19 mouse cellular contexts compared by ENCODE assay signal in the genomic region with DNA sequence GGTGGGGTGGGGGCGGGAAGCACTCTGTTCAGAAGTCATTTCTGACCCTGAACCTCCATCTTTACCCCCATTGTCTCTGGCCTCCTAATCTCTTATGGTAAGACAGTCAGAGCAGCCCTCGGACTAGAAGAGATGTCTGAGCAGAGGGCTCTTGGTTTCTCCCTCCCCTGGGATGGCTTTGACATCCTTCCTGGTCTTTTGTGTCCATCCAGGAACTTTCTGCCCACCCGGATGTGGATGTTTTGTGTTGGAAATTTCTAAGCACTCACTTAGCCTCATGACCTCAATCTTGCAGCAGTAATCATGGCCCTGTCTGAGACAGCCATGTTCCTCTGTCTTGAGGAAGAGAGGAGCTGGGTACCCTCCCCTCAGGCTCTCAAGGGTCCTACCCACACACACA. TPM values are rescaled to one million over a fixed set of nuclear protein-coding genes. Genes with fewer than 3 reads are reported as not detected.
DNase-seq lines count a peak whose midpoint lies in the region; ATAC-seq and TF ChIP-seq lines count a peak whose summit lies in the region.
"Had no signal": no experiment of that assay in that cellular context is flagged by ENCODE, and none has a peak within 500 bp of the region (broad histone marks: within the 10 kb centered on the region; RNA-seq: fewer than 3 reads in every experiment).

No protein-coding gene starts in this region.

- no peak for ATAC-seq in heart, embryonic 11.5 days (replicated peaks; ENCODE audit: insufficient number of reproducible peaks, low FRiP score, low TSS enrichment)
- ATAC-seq in lung, embryonic 16.5 days (ENCODE audit: low read depth) = peak; percentile 49; the same call in 1 of the 2 replicates
- ATAC-seq in embryonic facial prominence, embryonic 11.5 days (replicated peaks; ENCODE audit: insufficient number of reproducible peaks, low FRiP score, low TSS enrichment, low read depth) = no peak
- no peak for ATAC-seq in limb, embryonic 14.5 days (ENCODE audit: low FRiP score, low read depth)
- ATAC-seq: forebrain, postnatal 0 days had no signal

- no peak overlapping the region for H3K9ac ChIP-seq in heart, embryonic 11.5 days (ENCODE audit: low read depth, low read length)
- no peak overlapping the region for H3K9ac ChIP-seq in lung, embryonic 16.5 days (ENCODE audit: low read length)
- H3K9ac ChIP-seq in embryonic facial prominence, embryonic 11.5 days (replicated peaks; ENCODE audit: low read length) = no peak overlapping the region
- no peak overlapping the region for H3K9ac ChIP-seq in limb, embryonic 14.5 days (ENCODE audit: low read depth, low read length, severe bottlenecking)
- H3K9ac ChIP-seq: forebrain, postnatal 0 days had no signal

- DNase-seq in heart, embryonic 10.5 days (ENCODE audit: low spot score) = no peak
- no peak for DNase-seq in lung, adult 18-20 months
- no peak for DNase-seq in embryonic facial prominence, embryonic 11.5 days (ENCODE audit: low spot score)
- no peak for DNase-seq in limb, embryonic 14.5 days (ENCODE audit: low spot score)
- no peak for DNase-seq in gastrocnemius, adult 18-20 months (ENCODE audit: low spot score)
- DNase-seq in spleen, adult 18-20 months = no peak
- DNase-seq: adrenal gland, adult 8-10 months; cerebellum, postnatal 10 days; forebrain, postnatal 0 days; gastrocnemius, postnatal 14 days; layer of hippocampus, adult 9-11 months; liver; thymus, adult 2 months had no signal

- 0 out of 2 replicates have a peak overlapping the region, but pooled peaks have one; percentile 62 for H3K27ac ChIP-seq in heart, embryonic 10.5 days
- H3K27ac ChIP-seq in heart, embryonic 11.5 days (ENCODE audit: low read depth, low read length) = no peak overlapping the region
- H3K27ac ChIP-seq in lung, embryonic 16.5 days (ENCODE audit: low read length) = peak overlapping the region; percentile 9
- no peak overlapping the region for H3K27ac ChIP-seq in embryonic facial prominence, embryonic 11.5 days (replicated peaks; ENCODE audit: low read depth, low read length)
- H3K27ac ChIP-seq in limb, embryonic 14.5 days (replicated peaks; ENCODE audit: low read depth, low read length) = no peak overlapping the region

- peaks cover 13% of the 10 kb centered on the region for H3K4me1 ChIP-seq in heart, embryonic 10.5 days
- peaks cover 9% of the 10 kb centered on the region for H3K4me1 ChIP-seq in heart, embryonic 11.5 days (ENCODE audit: control insufficient read depth, insufficient read depth, low read length)
- peaks cover 14% of the 10 kb centered on the region for H3K4me1 ChIP-seq in lung, embryonic 16.5 days (replicated peaks; ENCODE audit: control insufficient read depth, insufficient read depth, low read length)
- peaks cover 5% of the 10 kb centered on the region for H3K4me1 ChIP-seq in embryonic facial prominence, embryonic 11.5 days (ENCODE audit: control insufficient read depth, insufficient read depth, low read length)
- peaks cover 12% of the 10 kb centered on the region; the same call in 1 of the 2 replicates for H3K4me1 ChIP-seq in limb, embryonic 14.5 days (ENCODE audit: control insufficient read depth, insufficient read depth, low read length)

- TF ChIP-seq POLR2A in limb, embryonic 14.5 days (IDR thresholded peaks at IDR 0.05; ENCODE audit: borderline replicate concordance, extremely low read depth, insufficient read depth, insufficient read length) = no peak

- H3K9me3 ChIP-seq in heart, embryonic 10.5 days = no peaks in the 10 kb centered on the region
- H3K9me3 ChIP-seq in heart, embryonic 11.5 days (replicated peaks; ENCODE audit: control insufficient read depth, low read length) = no peaks in the 10 kb centered on the region
- no peaks in the 10 kb centered on the region for H3K9me3 ChIP-seq in lung, embryonic 16.5 days (ENCODE audit: control insufficient read depth, low read length)
- H3K9me3 ChIP-seq in embryonic facial prominence, embryonic 11.5 days (replicated peaks; ENCODE audit: control insufficient read depth, low read length) = no peaks in the 10 kb centered on the region
- H3K9me3 ChIP-seq in limb, embryonic 14.5 days (ENCODE audit: control insufficient read depth, low read length) = no peaks in the 10 kb centered on the region

- H3K27me3 ChIP-seq in heart, embryonic 10.5 days (ENCODE audit: insufficient read depth, poor library complexity, severe bottlenecking) = peaks cover 24% of the 10 kb centered on the region
- H3K27me3 ChIP-seq in heart, embryonic 11.5 days (ENCODE audit: control insufficient read depth, insufficient read depth, low read length) = peaks cover 19% of the 10 kb centered on the region
- H3K27me3 ChIP-seq in lung, embryonic 16.5 days (ENCODE audit: control insufficient read depth, insufficient read depth, low read depth, low read length) = no peaks in the 10 kb centered on the region
- H3K27me3 ChIP-seq in embryonic facial prominence, embryonic 11.5 days (ENCODE audit: control insufficient read depth, insufficient read depth, low read length) = no peaks in the 10 kb centered on the region
- H3K27me3 ChIP-seq in limb, embryonic 14.5 days (ENCODE audit: control insufficient read depth, insufficient read depth, low read length) = no peaks in the 10 kb centered on the region

- 27% methylated on average over 3 of the region's 3 CpGs for WGBS in heart, embryonic 10.5 days
- WGBS in heart, embryonic 11.5 days (ENCODE audit: insufficient replicate concordance) = 22% methylated on average over 3 of the region's 3 CpGs
- 36% methylated on average over 3 of the region's 3 CpGs for WGBS in lung, embryonic 16.5 days
- 23% methylated on average over 3 of the region's 3 CpGs for WGBS in embryonic facial prominence, embryonic 11.5 days
- 40% methylated on average over 3 of the region's 3 CpGs for WGBS in limb, embryonic 14.5 days

- no peak overlapping the region for H3K4me2 ChIP-seq in heart, embryonic 11.5 days
- peak overlapping the region; percentile 42 for H3K4me2 ChIP-seq in lung, embryonic 16.5 days (ENCODE audit: low read depth, low read length)
- H3K4me2 ChIP-seq in embryonic facial prominence, embryonic 11.5 days (ENCODE audit: low read depth, low read length) = peak overlapping the region; percentile 60; the same call in 1 of the 2 replicates
- H3K4me2 ChIP-seq in limb, embryonic 14.5 days (replicated peaks; ENCODE audit: low read depth, low read length, severe bottlenecking) = peak overlapping the region; percentile 65; the same call in 1 of the 2 replicates

- no peaks in the 10 kb centered on the region for H3K36me3 ChIP-seq in heart, embryonic 10.5 days
- H3K36me3 ChIP-seq in heart, embryonic 11.5 days (ENCODE audit: control insufficient read depth, insufficient read depth, low read length) = no peaks in the 10 kb centered on the region
- H3K36me3 ChIP-seq in lung, embryonic 16.5 days (ENCODE audit: control insufficient read depth, insufficient read depth, low read length) = no peaks in the 10 kb centered on the region
- no peaks in the 10 kb centered on the region for H3K36me3 ChIP-seq in embryonic facial prominence, embryonic 11.5 days (replicated peaks; ENCODE audit: control insufficient read depth, insufficient read depth, low read depth, low read length)
- no peaks in the 10 kb centered on the region for H3K36me3 ChIP-seq in limb, embryonic 14.5 days (ENCODE audit: control insufficient read depth, insufficient read depth, low read length)

- 0 out of 2 replicates have a peak overlapping the region, but pooled peaks have one; percentile 2 for H3K4me3 ChIP-seq in heart, embryonic 10.5 days
- no peak overlapping the region for H3K4me3 ChIP-seq in heart, embryonic 11.5 days (ENCODE audit: low read depth, low read length)
- H3K4me3 ChIP-seq in lung, embryonic 16.5 days (ENCODE audit: low read length) = peak overlapping the region; percentile 29; the same call in 1 of the 2 replicates
- H3K4me3 ChIP-seq in embryonic facial prominence, embryonic 11.5 days (ENCODE audit: low read depth, low read length) = no peak overlapping the region
- peak overlapping the region; percentile 32; the same call in 1 of the 2 replicates for H3K4me3 ChIP-seq in limb, embryonic 14.5 days (replicated peaks; ENCODE audit: low read length)

RNA-seq across cellular contexts. Expression of gene Gm9918, which starts 1.1 kb away (rescaled TPM):
- 0.23 TPM in 1 of 2 replicates, not detected in the other for polyA plus RNA-seq in heart, embryonic 10.5 days (2016; fragmentation: Nextera tagmentation; extraction: Ambion mirVana)
- polyA plus RNA-seq in heart, embryonic 11.5 days (2014; fragmentation: Nextera tagmentation; extraction: Ambion mirVana) = 0.07 TPM in 1 of 2 replicates, not detected in the other
- polyA plus RNA-seq in lung, embryonic 16.5 days (2015; fragmentation: Nextera tagmentation; extraction: Ambion mirVana) = 0.34 and 0.57 TPM in 2 replicates
- 0.58 and 1.2 TPM in 2 replicates for polyA plus RNA-seq in embryonic facial prominence, embryonic 11.5 days (2014; fragmentation: Nextera tagmentation; extraction: Ambion mirVana)
- 3.1 and 3.8 TPM in 2 replicates for polyA plus RNA-seq in limb, embryonic 14.5 days (2012; rRNA removed)
- polyA plus RNA-seq in limb, embryonic 14.5 days (2014; fragmentation: Nextera tagmentation; extraction: Ambion mirVana) = 0.93 and 1.0 TPM in 2 replicates
- not detected for total RNA-seq in gastrocnemius, adult 18-20 months (2021)
- total RNA-seq: forebrain, postnatal 0 days; gastrocnemius, postnatal 14 days; heart, postnatal 25 days; midbrain, postnatal 0 days had no signal
- polyA plus RNA-seq: forebrain, postnatal 0 days; midbrain, postnatal 0 days; neural tube, embryonic 14.5 days; spleen, adult 2 months had no signal

RNA-seq across cellular contexts. Expression of gene Mfsd5, which starts 7.8 kb away (rescaled TPM):
- polyA plus RNA-seq in heart, embryonic 10.5 days (2016; fragmentation: Nextera tagmentation; extraction: Ambion mirVana) = 55.7 and 63.4 TPM in 2 replicates
- polyA plus RNA-seq in heart, embryonic 11.5 days (2014; fragmentation: Nextera tagmentation; extraction: Ambion mirVana) = 44.4 and 45.3 TPM in 2 replicates
- 58.3 and 61.1 TPM in 2 replicates for polyA plus RNA-seq in lung, embryonic 16.5 days (2015; fragmentation: Nextera tagmentation; extraction: Ambion mirVana)
- 51.6 and 57.2 TPM in 2 replicates for polyA plus RNA-seq in embryonic facial prominence, embryonic 11.5 days (2014; fragmentation: Nextera tagmentation; extraction: Ambion mirVana)
- polyA plus RNA-seq in limb, embryonic 14.5 days (2012; rRNA removed) = 55.6 and 76.8 TPM in 2 replicates
- polyA plus RNA-seq in limb, embryonic 14.5 days (2014; fragmentation: Nextera tagmentation; extraction: Ambion mirVana) = 77.7 and 82.1 TPM in 2 replicates
- 10 to 100 TPM; 15.7 to 16.4 TPM for total RNA-seq in gastrocnemius, adult 18-20 months (2021)

RNA-seq across cellular contexts. Expression of gene Rarg, which starts 14.1 kb away (rescaled TPM):
- 11.3 and 17.3 TPM in 2 replicates for polyA plus RNA-seq in heart, embryonic 10.5 days (2016; fragmentation: Nextera tagmentation; extraction: Ambion mirVana)
- polyA plus RNA-seq in heart, embryonic 11.5 days (2014; fragmentation: Nextera tagmentation; extraction: Ambion mirVana) = 11.2 and 13.4 TPM in 2 replicates
- 46.7 and 46.9 TPM in 2 replicates for polyA plus RNA-seq in lung, embryonic 16.5 days (2015; fragmentation: Nextera tagmentation; extraction: Ambion mirVana)
- polyA plus RNA-seq in embryonic facial prominence, embryonic 11.5 days (2014; fragmentation: Nextera tagmentation; extraction: Ambion mirVana) = 68.1 and 70.2 TPM in 2 replicates
- 135 and 175 TPM in 2 replicates for polyA plus RNA-seq in limb, embryonic 14.5 days (2012; rRNA removed)
- 115 and 140 TPM in 2 replicates for polyA plus RNA-seq in limb, embryonic 14.5 days (2014; fragmentation: Nextera tagmentation; extraction: Ambion mirVana)
- total RNA-seq in gastrocnemius, adult 18-20 months (2021) = 10 to 100 TPM in 1 of 2 experiments, 1 to 10 TPM in 1; 5.9 to 11.6 TPM

RNA-seq across cellular contexts. Expression of gene Espl1, which starts 24.6 kb away (rescaled TPM):
- 35.8 and 40.9 TPM in 2 replicates for polyA plus RNA-seq in heart, embryonic 10.5 days (2016; fragmentation: Nextera tagmentation; extraction: Ambion mirVana)
- 20.0 and 23.8 TPM in 2 replicates for polyA plus RNA-seq in heart, embryonic 11.5 days (2014; fragmentation: Nextera tagmentation; extraction: Ambion mirVana)
- polyA plus RNA-seq in lung, embryonic 16.5 days (2015; fragmentation: Nextera tagmentation; extraction: Ambion mirVana) = 27.3 and 30.6 TPM in 2 replicates
- polyA plus RNA-seq in embryonic facial prominence, embryonic 11.5 days (2014; fragmentation: Nextera tagmentation; extraction: Ambion mirVana) = 36.0 and 37.7 TPM in 2 replicates
- polyA plus RNA-seq in limb, embryonic 14.5 days (2012; rRNA removed) = 37.2 and 40.0 TPM in 2 replicates
- 27.2 and 27.3 TPM in 2 replicates for polyA plus RNA-seq in limb, embryonic 14.5 days (2014; fragmentation: Nextera tagmentation; extraction: Ambion mirVana)
- under 1 TPM; 0.21 to 0.36 TPM for total RNA-seq in gastrocnemius, adult 18-20 months (2021)

RNA-seq across cellular contexts. Expression of gene Itgb7, which starts 39.7 kb away (rescaled TPM):
- 0.22 and 1.5 TPM in 2 replicates for polyA plus RNA-seq in heart, embryonic 10.5 days (2016; fragmentation: Nextera tagmentation; extraction: Ambion mirVana)
- polyA plus RNA-seq in heart, embryonic 11.5 days (2014; fragmentation: Nextera tagmentation; extraction: Ambion mirVana) = 0.94 and 1.2 TPM in 2 replicates
- polyA plus RNA-seq in lung, embryonic 16.5 days (2015; fragmentation: Nextera tagmentation; extraction: Ambion mirVana) = 3.0 and 3.9 TPM in 2 replicates
- 1.3 and 2.7 TPM in 2 replicates for polyA plus RNA-seq in embryonic facial prominence, embryonic 11.5 days (2014; fragmentation: Nextera tagmentation; extraction: Ambion mirVana)
- 2.7 and 3.0 TPM in 2 replicates for polyA plus RNA-seq in limb, embryonic 14.5 days (2012; rRNA removed)
- 4.2 and 6.5 TPM in 2 replicates for polyA plus RNA-seq in limb, embryonic 14.5 days (2014; fragmentation: Nextera tagmentation; extraction: Ambion mirVana)
- total RNA-seq in gastrocnemius, adult 18-20 months (2021) = 1 to 10 TPM; 1.1 to 1.2 TPM

Comparison
In these comparisons a context has a peak if more than half of its experiments do, and no peak if none do; other contexts are left out.
1. H3K27ac ChIP-seq: peak in heart, embryonic 10.5 days (single experiment) and lung, embryonic 16.5 days (single experiment); none in heart, embryonic 11.5 days (single experiment), embryonic facial prominence, embryonic 11.5 days (single experiment) and limb, embryonic 14.5 days (single experiment).
2. H3K4me3 ChIP-seq: peak in heart, embryonic 10.5 days (single experiment), lung, embryonic 16.5 days (single experiment) and limb, embryonic 14.5 days (single experiment); none in heart, embryonic 11.5 days (single experiment) and embryonic facial prominence, embryonic 11.5 days (single experiment).